Mouse (Mus musculus): ENCODE measurements around the gene Ptpre.

- no peak for TF ChIP-seq POLR2A (IDR thresholded peaks at IDR 0.05; ENCODE audit: insufficient read depth, low read depth, low read length)
- TF ChIP-seq CTCF (IDR thresholded peaks at IDR 0.05; ENCODE audit: insufficient read depth, low read depth, low read length), result no peak
Observed at GRCm38 (mm10) chr7:135528515-135528914, 8.8 kb upstream of the Ptpre start, which contains the start of gene Clrn3.

Measured in olfactory bulb, adult 2 months (tissue).